In genomic region chr17:14720227-14720626, GRCm38 (mm10) we compare ENCODE assay signal across 12 mouse cellular contexts. TPM values are rescaled to one million over a fixed set of nuclear protein-coding genes. Genes with fewer than 3 reads are reported as not detected.
DNase-seq lines count a peak whose midpoint lies in the region; ATAC-seq and TF ChIP-seq lines count a peak whose summit lies in the region.
"Had no signal": no experiment of that assay in that cellular context is flagged by ENCODE, and none has a peak within 500 bp of the region (broad histone marks: within the 10 kb centered on the region; RNA-seq: fewer than 3 reads in every experiment).

No protein-coding gene starts in this region.

- TF ChIP-seq EP300 in lung, postnatal 0 days (IDR thresholded peaks at IDR 0.05): no peak

- no peak overlapping the region for H3K4me2 ChIP-seq in heart, embryonic 12.5 days
- H3K4me2 ChIP-seq in heart, embryonic 16.5 days (ENCODE audit: low read depth, low read length): no peak overlapping the region
- no peak overlapping the region for H3K4me2 ChIP-seq in lung, postnatal 0 days (replicated peaks; ENCODE audit: low read depth, low read length)

- ATAC-seq in heart, embryonic 12.5 days (ENCODE audit: insufficient number of reproducible peaks, low FRiP score): no peak
- ATAC-seq in heart, embryonic 16.5 days (replicated peaks; ENCODE audit: extremely low read depth, insufficient read depth, low FRiP score): no peak; the same call in 1 of the 2 replicates
- peak; percentile 70 for ATAC-seq in lung, postnatal 0 days
- ATAC-seq: forebrain, postnatal 0 days; hindbrain, embryonic 16.5 days; midbrain, embryonic 16.5 days had no signal

- no peak overlapping the region for H3K27ac ChIP-seq in heart, embryonic 12.5 days (ENCODE audit: poor library complexity, severe bottlenecking)
- H3K27ac ChIP-seq in heart, embryonic 16.5 days (ENCODE audit: low read length): 0 out of 2 replicates have a peak overlapping the region, but pooled peaks have one; percentile 24
- no peak overlapping the region for H3K27ac ChIP-seq in lung, postnatal 0 days (ENCODE audit: low read length)

- H3K9ac ChIP-seq in heart, embryonic 12.5 days: no peak overlapping the region
- H3K9ac ChIP-seq in heart, embryonic 16.5 days (ENCODE audit: low read length): no peak overlapping the region
- H3K9ac ChIP-seq in lung, postnatal 0 days (replicated peaks; ENCODE audit: low read depth): no peak overlapping the region
- H3K9ac ChIP-seq: forebrain, postnatal 0 days had no signal

- TF ChIP-seq CTCF in lung, postnatal 0 days (IDR thresholded peaks at IDR 0.05): no peak

- peak; percentile 99 for DNase-seq in heart, adult 11 months
- DNase-seq in adipocyte (ENCODE audit: low spot score) (peak; percentile 75), MN1 (ENCODE audit: low spot score) (no peak)
- peak; percentile 81 for DNase-seq in lung, postnatal 0 days (ENCODE audit: low spot score)
- no peak for DNase-seq in left cerebral cortex, adult 8-10 months (ENCODE audit: low spot score in 2 of 2)
- no peak for DNase-seq in neural tube, embryonic 10.5 days (ENCODE audit: extremely low spot score, low spot score)
- DNase-seq: B cell, adult 2 months; forebrain, postnatal 0 days had no signal

- no peak overlapping the region for H3K4me3 ChIP-seq in heart, embryonic 12.5 days
- H3K4me3 ChIP-seq in heart, embryonic 16.5 days (ENCODE audit: low read length): no peak overlapping the region
- H3K4me3 ChIP-seq in lung, postnatal 0 days (ENCODE audit: low read depth, low read length): no peak overlapping the region

- H3K27me3 ChIP-seq in heart, embryonic 12.5 days (replicated peaks): no peaks in the 10 kb centered on the region
- no peaks in the 10 kb centered on the region for H3K27me3 ChIP-seq in heart, embryonic 16.5 days (ENCODE audit: control insufficient read depth, insufficient read depth, low read length)
- no peaks in the 10 kb centered on the region for H3K27me3 ChIP-seq in lung, postnatal 0 days (replicated peaks; ENCODE audit: insufficient read depth, low read length)

- H3K36me3 ChIP-seq in heart, embryonic 12.5 days: no peaks in the 10 kb centered on the region
- H3K36me3 ChIP-seq in heart, embryonic 16.5 days (ENCODE audit: control insufficient read depth, insufficient read depth): no peaks in the 10 kb centered on the region
- H3K36me3 ChIP-seq in lung, postnatal 0 days (ENCODE audit: insufficient read depth, low read length): no peaks in the 10 kb centered on the region

- H3K4me1 ChIP-seq in heart, embryonic 12.5 days (replicated peaks): no peaks in the 10 kb centered on the region
- H3K4me1 ChIP-seq in heart, embryonic 16.5 days (ENCODE audit: control insufficient read depth, insufficient read depth, low read length): no peaks in the 10 kb centered on the region
- no peaks in the 10 kb centered on the region; the same call in 1 of the 2 replicates for H3K4me1 ChIP-seq in lung, postnatal 0 days (ENCODE audit: insufficient read depth, low read depth, low read length)

- H3K9me3 ChIP-seq in heart, embryonic 12.5 days (replicated peaks): no peaks in the 10 kb centered on the region
- no peaks in the 10 kb centered on the region for H3K9me3 ChIP-seq in heart, embryonic 16.5 days (replicated peaks; ENCODE audit: control insufficient read depth, low read length)
- no peaks in the 10 kb centered on the region for H3K9me3 ChIP-seq in lung, postnatal 0 days (ENCODE audit: low read length)

- WGBS in heart, embryonic 12.5 days: 73% methylated on average over 7 of the region's 7 CpGs
- 63% methylated on average over 7 of the region's 7 CpGs for WGBS in heart, embryonic 16.5 days
- WGBS in lung, postnatal 0 days: 65% methylated on average over 7 of the region's 7 CpGs

RNA-seq across cellular contexts. Expression of gene Thbs2, which starts 26.2 kb away (rescaled TPM):
- polyA plus RNA-seq in heart, embryonic 12.5 days (2016; fragmentation: Nextera tagmentation; extraction: Ambion mirVana): 11.6 and 12.3 TPM in 2 replicates
- 32.1 and 33.4 TPM in 2 replicates for polyA plus RNA-seq in heart, embryonic 16.5 days (2015; fragmentation: Nextera tagmentation; extraction: Ambion mirVana)
- polyA plus RNA-seq in lung, postnatal 0 days (2015; fragmentation: Nextera tagmentation; extraction: Ambion mirVana): 5.1 and 5.4 TPM in 2 replicates
- 1 to 10 TPM; 4.9 to 7.5 (median 6.1) TPM for total RNA-seq in left cerebral cortex, adult 8-10 months (2022)

Comparison
In these comparisons a context has a peak if more than half of its experiments do, and no peak if none do; other contexts are left out.
1. DNase-seq: peak in heart, adult 11 months (single experiment), adipocyte (single experiment) and lung, postnatal 0 days (single experiment); none in left cerebral cortex, adult 8-10 months (0 of 2), MN1 (single experiment) and neural tube, embryonic 10.5 days (single experiment).